Mouse (Mus musculus): ENCODE measurements around the gene Mrpl1. TPM values are rescaled to one million over a fixed set of nuclear protein-coding genes. Genes with fewer than 3 reads are reported as not detected.

Mrpl1 gene
- polyA plus RNA-seq, 1 experiment from 2014 or later = 16.4 TPM

- Histone ChIP-seq H3K4me3 (ENCODE audit: low read depth, low read length) (no peak overlapping the region), H3K4me2 (replicated peaks; ENCODE audit: low read depth) (no peak overlapping the region), H3K36me3 (ENCODE audit: control insufficient read depth, insufficient read depth) (peaks cover 24% of the 10 kb centered on the region; the same call in 1 of the 2 replicates), H3K4me1 (replicated peaks; ENCODE audit: control insufficient read depth, insufficient read depth, low read length) (no peaks in the 10 kb centered on the region), H3K27ac (ENCODE audit: low read depth, low read length) (no peak overlapping the region), H3K9me3 (ENCODE audit: control insufficient read depth) (no peaks in the 10 kb centered on the region), H3K27me3 (replicated peaks; ENCODE audit: control insufficient read depth, insufficient read depth, low read length) (no peaks in the 10 kb centered on the region), H3K9ac (ENCODE audit: low read depth, low read length) (no peak overlapping the region)
- no peak for TF ChIP-seq CTCF (IDR thresholded peaks at IDR 0.05; ENCODE audit: low read depth)
- 92% methylated on average over 2 of the region's 2 CpGs for WGBS
- ATAC-seq = no peak
Observed at GRCm38 (mm10) chr5:96228967-96229366, 19.7 kb downstream of the Mrpl1 start.

GRCm38 (mm10) chr5:96238797-96239196, 29.5 kb downstream of the Mrpl1 start:
- Histone ChIP-seq H3K27me3 (replicated peaks; ENCODE audit: control insufficient read depth, insufficient read depth, low read length) (no peaks in the 10 kb centered on the region), H3K36me3 (ENCODE audit: control insufficient read depth, insufficient read depth) (peaks cover 21% of the 10 kb centered on the region; the same call in 1 of the 2 replicates), H3K4me2 (replicated peaks; ENCODE audit: low read depth) (no peak overlapping the region), H3K4me3 (ENCODE audit: low read depth, low read length) (no peak overlapping the region), H3K4me1 (replicated peaks; ENCODE audit: control insufficient read depth, insufficient read depth, low read length) (no peaks in the 10 kb centered on the region), H3K27ac (ENCODE audit: low read depth, low read length) (no peak overlapping the region), H3K9ac (ENCODE audit: low read depth, low read length) (no peak overlapping the region), H3K9me3 (ENCODE audit: control insufficient read depth) (no peaks in the 10 kb centered on the region)
- 91% methylated on average over 5 of the region's 5 CpGs for WGBS
- no peak for TF ChIP-seq CTCF (IDR thresholded peaks at IDR 0.05; ENCODE audit: low read depth)
- ATAC-seq = no peak

- no peak overlapping the region for H3K4me3 ChIP-seq (ENCODE audit: low read depth, low read length)
- H3K9ac ChIP-seq (ENCODE audit: low read depth, low read length) = no peak overlapping the region
- 80% methylated on average over 1 of the region's 1 CpGs for WGBS
- H3K4me1 ChIP-seq (replicated peaks; ENCODE audit: control insufficient read depth, insufficient read depth, low read length) = no peaks in the 10 kb centered on the region
- peaks cover 15% of the 10 kb centered on the region; the same call in 1 of the 2 replicates for H3K36me3 ChIP-seq (ENCODE audit: control insufficient read depth, insufficient read depth)
- no peak for TF ChIP-seq CTCF (IDR thresholded peaks at IDR 0.05; ENCODE audit: low read depth)
- no peaks in the 10 kb centered on the region for H3K27me3 ChIP-seq (replicated peaks; ENCODE audit: control insufficient read depth, insufficient read depth, low read length)
- H3K27ac ChIP-seq (ENCODE audit: low read depth, low read length) = no peak overlapping the region
- ATAC-seq = no peak
- H3K4me2 ChIP-seq (replicated peaks; ENCODE audit: low read depth) = no peak overlapping the region
- no peaks in the 10 kb centered on the region for H3K9me3 ChIP-seq (ENCODE audit: control insufficient read depth)
Observed at GRCm38 (mm10) chr5:96240856-96241255, 31.6 kb downstream of the Mrpl1 start.

GRCm38 (mm10) chr5:96244511-96244910, 35.2 kb downstream of the Mrpl1 start:
- Histone ChIP-seq H3K36me3 (ENCODE audit: control insufficient read depth, insufficient read depth) (peaks cover 3% of the 10 kb centered on the region; the same call in 1 of the 2 replicates), H3K9ac (ENCODE audit: low read depth, low read length) (no peak overlapping the region), H3K27ac (ENCODE audit: low read depth, low read length) (no peak overlapping the region), H3K4me3 (ENCODE audit: low read depth, low read length) (no peak overlapping the region), H3K27me3 (replicated peaks; ENCODE audit: control insufficient read depth, insufficient read depth, low read length) (no peaks in the 10 kb centered on the region), H3K9me3 (ENCODE audit: control insufficient read depth) (no peaks in the 10 kb centered on the region), H3K4me1 (replicated peaks; ENCODE audit: control insufficient read depth, insufficient read depth, low read length) (no peaks in the 10 kb centered on the region), H3K4me2 (replicated peaks; ENCODE audit: low read depth) (no peak overlapping the region)
- no peak for ATAC-seq
- WGBS = 70% methylated on average over 1 of the region's 1 CpGs
- no peak for TF ChIP-seq CTCF (IDR thresholded peaks at IDR 0.05; ENCODE audit: low read depth)

GRCm38 (mm10) chr5:96253995-96254394, 44.7 kb downstream of the Mrpl1 start:
- no peak overlapping the region for H3K9ac ChIP-seq (ENCODE audit: low read depth, low read length)
- H3K27me3 ChIP-seq (replicated peaks; ENCODE audit: control insufficient read depth, insufficient read depth, low read length) = no peaks in the 10 kb centered on the region
- no peaks in the 10 kb centered on the region; the same call in 1 of the 2 replicates for H3K36me3 ChIP-seq (ENCODE audit: control insufficient read depth, insufficient read depth)
- 63% methylated on average over 2 of the region's 2 CpGs for WGBS
- no peaks in the 10 kb centered on the region for H3K9me3 ChIP-seq (ENCODE audit: control insufficient read depth)
- no peak for TF ChIP-seq CTCF (IDR thresholded peaks at IDR 0.05; ENCODE audit: low read depth)
- no peak for ATAC-seq
- H3K4me2 ChIP-seq (replicated peaks; ENCODE audit: low read depth) = no peak overlapping the region
- H3K4me1 ChIP-seq (replicated peaks; ENCODE audit: control insufficient read depth, insufficient read depth, low read length) = no peaks in the 10 kb centered on the region
- no peak overlapping the region for H3K27ac ChIP-seq (ENCODE audit: low read depth, low read length)
- no peak overlapping the region for H3K4me3 ChIP-seq (ENCODE audit: low read depth, low read length)

GRCm38 (mm10) chr5:96255166-96255565, 45.9 kb downstream of the Mrpl1 start:
- Histone ChIP-seq H3K36me3 (ENCODE audit: control insufficient read depth, insufficient read depth) (no peaks in the 10 kb centered on the region; the same call in 1 of the 2 replicates), H3K9ac (ENCODE audit: low read depth, low read length) (no peak overlapping the region), H3K9me3 (ENCODE audit: control insufficient read depth) (no peaks in the 10 kb centered on the region), H3K27me3 (replicated peaks; ENCODE audit: control insufficient read depth, insufficient read depth, low read length) (no peaks in the 10 kb centered on the region), H3K4me1 (replicated peaks; ENCODE audit: control insufficient read depth, insufficient read depth, low read length) (no peaks in the 10 kb centered on the region), H3K4me2 (replicated peaks; ENCODE audit: low read depth) (no peak overlapping the region), H3K4me3 (ENCODE audit: low read depth, low read length) (no peak overlapping the region), H3K27ac (ENCODE audit: low read depth, low read length) (no peak overlapping the region)
- no peak for TF ChIP-seq CTCF (IDR thresholded peaks at IDR 0.05; ENCODE audit: low read depth)
- ATAC-seq = no peak
- 90% methylated on average over 3 of the region's 3 CpGs for WGBS

- no peaks in the 10 kb centered on the region for H3K4me1 ChIP-seq (replicated peaks; ENCODE audit: control insufficient read depth, insufficient read depth, low read length)
- 91% methylated on average over 5 of the region's 5 CpGs for WGBS
- no peaks in the 10 kb centered on the region for H3K9me3 ChIP-seq (ENCODE audit: control insufficient read depth)
- peaks cover 4% of the 10 kb centered on the region; the same call in 1 of the 2 replicates for H3K36me3 ChIP-seq (ENCODE audit: control insufficient read depth, insufficient read depth)
- H3K27me3 ChIP-seq (replicated peaks; ENCODE audit: control insufficient read depth, insufficient read depth, low read length) = no peaks in the 10 kb centered on the region
- no peak overlapping the region for H3K9ac ChIP-seq (ENCODE audit: low read depth, low read length)
- H3K4me2 ChIP-seq (replicated peaks; ENCODE audit: low read depth) = no peak overlapping the region
- TF ChIP-seq CTCF (IDR thresholded peaks at IDR 0.05; ENCODE audit: low read depth) = no peak
- no peak overlapping the region for H3K27ac ChIP-seq (ENCODE audit: low read depth, low read length)
- ATAC-seq = no peak
- no peak overlapping the region for H3K4me3 ChIP-seq (ENCODE audit: low read depth, low read length)
Observed at GRCm38 (mm10) chr5:96258210-96258609, 48.9 kb downstream of the Mrpl1 start.
